Mouse (Mus musculus): ENCODE measurements around the gene Erbb3.

GRCm38 (mm10) chr10:128556286-128556685 lies 33.2 kb downstream of the Erbb3 start:
- TF ChIP-seq CTCF (IDR thresholded peaks at IDR 0.05; ENCODE audit: insufficient read depth, low read length) (no peak), POLR2A (IDR thresholded peaks at IDR 0.05; ENCODE audit: borderline replicate concordance, extremely low read depth, low read depth, low read length) (no peak)

Data from lung, adult 2 months (tissue).